Mouse (Mus musculus) adipocyte (in vitro differentiated cells): ENCODE data around the gene Zc3hav1.
"Not testable (repeated sequence)": the region's sequence is repeated elsewhere in the genome, so short reads cannot be mapped to it uniquely, and the experiment has no call there.

Source experiments
- DNase-seq: peaks from one replicate; pipeline ENCODE4 v3.0.0-alpha.2; 2016; ENCODE audit warnings: low spot score

The Zc3hav1 gene

GRCm38 (mm10) chr6:38353811-38354722, at the start of gene Zc3hav1:
Gene Zc3hav1, minus strand, starts transcription at chr6:38354603.
- DNase-seq: peak; percentile 82

GRCm38 (mm10) chr6:38389671-38390070, 35.3 kb upstream of the Zc3hav1 start:
- DNase-seq: peak; percentile 46

GRCm38 (mm10) chr6:38381129-38381771, 26.8 kb upstream of the Zc3hav1 start, which contains the start of gene Ttc26:
Gene Ttc26, plus strand, starts transcription at chr6:38381469.
- DNase-seq: peak; percentile 95

GRCm38 (mm10) chr6:38380764-38381128, 26.3 kb upstream of the Zc3hav1 start:
- peak; percentile 12 for DNase-seq

- no peak for DNase-seq
Measured at GRCm38 (mm10) chr6:38374271-38374670, 19.9 kb upstream of the Zc3hav1 start.

- DNase-seq: no peak
Measured at GRCm38 (mm10) chr6:38369945-38370344, 15.5 kb upstream of the Zc3hav1 start.

GRCm38 (mm10) chr6:38364121-38364520, 9.7 kb upstream of the Zc3hav1 start:
- no peak for DNase-seq

- no peak for DNase-seq
Measured at GRCm38 (mm10) chr6:38363370-38363769, 9.0 kb upstream of the Zc3hav1 start.

GRCm38 (mm10) chr6:38361937-38362336, 7.5 kb upstream of the Zc3hav1 start:
- no peak for DNase-seq

GRCm38 (mm10) chr6:38361065-38361464, 6.7 kb upstream of the Zc3hav1 start:
- DNase-seq: no peak

- DNase-seq: no peak
Measured at GRCm38 (mm10) chr6:38359736-38360499, 5.5 kb upstream of the Zc3hav1 start.

- DNase-seq: not testable (repeated sequence)
Measured at GRCm38 (mm10) chr6:38359044-38359735, 4.8 kb upstream of the Zc3hav1 start.

GRCm38 (mm10) chr6:38358253-38359027, 4.0 kb upstream of the Zc3hav1 start:
- no peak for DNase-seq

GRCm38 (mm10) chr6:38357603-38358252, 3.3 kb upstream of the Zc3hav1 start:
- no peak for DNase-seq

- not testable (repeated sequence) for DNase-seq
Measured at GRCm38 (mm10) chr6:38356661-38357433, 2.4 kb upstream of the Zc3hav1 start.

- peak; percentile 32 for DNase-seq
Measured at GRCm38 (mm10) chr6:38355862-38356261, 1.5 kb upstream of the Zc3hav1 start.

- DNase-seq: no peak
Measured at GRCm38 (mm10) chr6:38355354-38355823, 986 bp upstream of the Zc3hav1 start.

GRCm38 (mm10) chr6:38354723-38355353, 435 bp upstream of the Zc3hav1 start:
- peak; percentile 20 for DNase-seq

- DNase-seq: no peak
Measured at GRCm38 (mm10) chr6:38353181-38353580, 1.2 kb downstream of the Zc3hav1 start.
